Mouse (Mus musculus) liver, embryonic 11.5 days (tissue): ENCODE data around the gene Cacnb1. TPM values are rescaled to one million over a fixed set of nuclear protein-coding genes. Genes with fewer than 3 reads are reported as not detected.

ENCODE experiments used
- ATAC-seq: fragments of 200-750 bp; cut with Nextera tagmentation; replicated peaks from 2 replicates; pipeline ENCODE4 v1.8.0; 2017; ENCODE audit warnings: moderate number of reproducible peaks, mild to moderate bottlenecking, moderate TSS enrichment, moderate library complexity; ENCODE audit not compliant: low FRiP score
- DNase-seq: peaks from one replicate; pipeline ENCODE4 v3.0.0-alpha.2; 2017; ENCODE audit warnings: low spot score
- H3K27ac ChIP-seq: fragments of 300-500 bp; sonication (generic); 2 replicates; pipeline ENCODE4 v1.5.1; 2014; ENCODE audit warnings: mild to moderate bottlenecking, low read depth, low read length, control low read depth
- H3K27me3 ChIP-seq: fragments of 300-500 bp; sonication (generic); replicated peaks from 2 replicates; pipeline ENCODE4 v1.6.1; 2014; ENCODE audit warnings: low read length, mixed read lengths; ENCODE audit not compliant: control insufficient read depth, insufficient read depth
- H3K36me3 ChIP-seq: fragments of 300-500 bp; sonication (generic); 2 replicates; pipeline ENCODE4 v1.6.1; 2014; ENCODE audit warnings: mild to moderate bottlenecking, low read length, moderate library complexity, mixed read lengths; ENCODE audit not compliant: control insufficient read depth, insufficient read depth
- H3K4me1 ChIP-seq: fragments of 300-500 bp; sonication (generic); replicated peaks from 2 replicates; pipeline ENCODE4 v1.6.1; 2014; ENCODE audit warnings: low read length, mixed read lengths; ENCODE audit not compliant: control insufficient read depth, insufficient read depth
- H3K4me2 ChIP-seq: fragments of 300-500 bp; sonication (generic); 2 replicates; pipeline ENCODE4 v1.6.1; 2014; ENCODE audit warnings: mild to moderate bottlenecking, control low read depth, moderate library complexity
- H3K4me3 ChIP-seq: fragments of 300-500 bp; sonication (generic); 2 replicates; pipeline ENCODE4 v1.5.1; 2014; ENCODE audit warnings: low read depth, low read length, control low read depth
- H3K9ac ChIP-seq: fragments of 300-500 bp; sonication (generic); 2 replicates; pipeline ENCODE4 v1.6.1; 2014; ENCODE audit warnings: low read depth, low read length, control low read depth
- H3K9me3 ChIP-seq: fragments of 300-500 bp; sonication (generic); 2 replicates; pipeline ENCODE4 v1.6.1; 2016; ENCODE audit warnings: low read length, inconsistent platforms, mixed read lengths; ENCODE audit not compliant: control insufficient read depth
- WGBS: fragments of 180-500 bp; shearing (Covaris S2); extraction: QIAGEN DNeasy Blood & Tissue Kit; methylation state at CpG from one replicate; pipeline ENCODE4 v1.1.7; 2014; 5-methylcytosine and 5-hydroxymethylcytosine counted together
- polyA plus RNA-seq: library from polyadenylated mRNA; unstranded; fragments of >200 nt; fragmentation: Nextera tagmentation; extraction: Ambion mirVana; gene quantifications from 2 replicates; pipeline ENCODE4 v1.2.1, GENCODE M21; 2014

Gene Cacnb1
- polyA plus RNA-seq, 1 experiment from 2014 or later = 2.2 TPM

DNA sequence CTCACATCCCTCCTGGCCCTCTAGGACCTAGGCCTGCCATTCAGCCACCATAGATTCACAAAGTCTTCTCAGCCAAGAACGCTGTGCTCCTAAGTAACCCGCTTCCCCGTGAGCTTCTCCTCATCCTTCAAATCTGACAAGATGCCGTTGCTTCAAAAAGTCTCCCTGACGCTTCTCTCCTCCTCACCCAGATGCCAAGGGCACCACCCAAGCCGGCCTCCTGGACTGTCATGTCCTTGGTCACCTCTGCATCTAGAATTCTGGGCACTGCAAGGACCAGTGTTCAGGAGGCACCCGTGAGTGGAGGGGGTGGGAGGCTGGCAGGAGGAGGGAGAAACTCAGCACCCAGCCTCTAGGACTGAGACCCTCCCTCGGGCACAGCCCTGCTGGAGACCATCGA lies 40.1 kb downstream of the Cacnb1 start:
- 80% methylated on average over 9 of the region's 9 CpGs for WGBS
- H3K4me2 ChIP-seq = no peak overlapping the region
- H3K4me3 ChIP-seq = no peak overlapping the region
- H3K4me1 ChIP-seq = peaks cover 8% of the 10 kb centered on the region
- no peak for DNase-seq
- ATAC-seq = no peak
- H3K27me3 ChIP-seq = peaks cover 45% of the 10 kb centered on the region
- no peak overlapping the region for H3K9ac ChIP-seq
- H3K9me3 ChIP-seq = no peaks in the 10 kb centered on the region
- H3K36me3 ChIP-seq = no peaks in the 10 kb centered on the region
- no peak overlapping the region for H3K27ac ChIP-seq

GRCm38 (mm10) chr11:97980531-97980966 lies 42.3 kb downstream of the Cacnb1 start:
- ATAC-seq (no peak), DNase-seq (no peak)
- WGBS = 58% methylated on average over 9 of the region's 9 CpGs
- no peak overlapping the region for H3K27ac ChIP-seq
- H3K4me2 ChIP-seq = no peak overlapping the region
- no peaks in the 10 kb centered on the region for H3K9me3 ChIP-seq
- H3K4me1 ChIP-seq = no peaks in the 10 kb centered on the region; the same call in 1 of the 2 replicates
- H3K27me3 ChIP-seq = peaks cover 28% of the 10 kb centered on the region
- no peak overlapping the region for H3K4me3 ChIP-seq
- H3K36me3 ChIP-seq = no peaks in the 10 kb centered on the region
- H3K9ac ChIP-seq = no peak overlapping the region

DNA sequence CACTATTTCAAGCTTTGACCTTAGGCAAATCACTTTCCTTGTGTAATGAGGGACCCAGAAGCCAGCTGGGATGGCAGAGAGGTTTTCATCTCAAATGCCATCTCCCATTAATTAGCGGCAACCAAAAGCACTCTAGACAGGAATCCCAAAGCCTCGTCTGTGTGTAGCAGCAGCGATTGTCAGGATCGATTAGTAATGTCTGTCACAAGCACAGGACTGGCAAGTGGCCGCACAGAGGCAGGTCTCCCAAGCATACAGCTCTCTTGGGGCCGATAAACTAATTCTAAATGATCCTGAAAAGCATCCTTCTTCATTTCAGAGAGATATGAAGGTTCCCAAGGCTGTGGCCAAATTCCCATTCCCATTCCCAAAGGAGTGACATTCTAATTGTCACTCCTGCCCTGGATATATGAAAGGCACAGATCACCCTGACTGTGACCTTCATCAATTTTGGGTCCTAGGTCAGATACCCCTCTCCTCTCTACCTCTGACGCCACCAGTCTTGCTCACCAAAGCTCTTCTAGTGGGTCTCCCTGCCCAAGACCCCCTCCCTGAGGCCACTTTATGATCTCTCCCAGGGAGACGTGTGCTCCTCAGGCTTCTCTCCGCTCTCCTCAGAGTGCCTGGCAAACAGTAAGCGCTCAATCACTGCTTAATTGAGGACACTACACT lies 42.9 kb downstream of the Cacnb1 start:
- H3K27me3 ChIP-seq = peaks cover 22% of the 10 kb centered on the region
- 63% methylated on average over 10 of the region's 10 CpGs for WGBS
- ATAC-seq (no peak), DNase-seq (no peak)
- H3K4me2 ChIP-seq = no peak overlapping the region
- H3K9ac ChIP-seq = no peak overlapping the region
- no peak overlapping the region for H3K27ac ChIP-seq
- H3K36me3 ChIP-seq = no peaks in the 10 kb centered on the region
- H3K4me1 ChIP-seq = no peaks in the 10 kb centered on the region
- H3K9me3 ChIP-seq = no peaks in the 10 kb centered on the region
- no peak overlapping the region for H3K4me3 ChIP-seq

DNA sequence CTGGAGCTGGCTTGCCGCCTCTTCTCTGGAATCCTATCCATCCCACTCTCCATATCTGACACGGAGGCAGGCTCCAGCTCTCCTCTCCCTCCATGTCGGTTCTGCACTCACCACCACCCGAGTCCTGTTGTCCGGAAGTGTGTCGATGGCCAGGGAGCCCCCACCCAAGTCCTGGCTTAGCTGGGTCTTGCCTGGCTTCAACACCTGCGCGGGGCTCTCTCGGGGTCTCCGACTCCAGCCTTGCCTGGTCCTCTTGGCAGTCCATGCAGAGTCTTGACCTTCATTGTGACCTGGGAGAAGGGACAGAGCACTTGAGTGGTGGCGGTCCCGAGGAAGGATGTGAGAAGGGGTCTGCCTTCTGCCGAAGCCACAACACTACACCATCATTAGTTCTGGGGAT lies 44.4 kb downstream of the Cacnb1 start:
- H3K27me3 ChIP-seq = peaks cover 9% of the 10 kb centered on the region
- WGBS = 80% methylated on average over 13 of the region's 13 CpGs
- ATAC-seq = no peak

DNA sequence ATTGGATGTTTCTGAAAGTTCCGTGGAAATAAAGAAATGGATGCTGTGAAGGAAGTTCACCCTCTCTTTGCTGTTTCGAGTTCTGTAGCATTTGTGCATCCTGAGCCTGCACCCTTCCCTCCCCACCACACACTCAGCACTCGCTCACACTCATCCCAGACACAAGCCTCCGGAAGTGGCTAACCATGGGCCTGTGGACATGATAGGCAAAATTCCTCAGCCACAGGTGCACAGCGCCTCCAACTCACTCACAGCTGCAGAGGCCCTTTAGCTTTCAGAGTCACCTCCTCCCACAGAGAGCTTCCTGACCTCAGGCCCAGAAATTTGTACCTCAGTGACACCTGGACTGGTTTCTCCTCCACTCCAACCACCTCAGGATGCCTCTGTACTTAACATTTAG lies 45.0 kb downstream of the Cacnb1 start:
- H3K4me3 ChIP-seq = no peak overlapping the region
- H3K27me3 ChIP-seq = peaks cover 7% of the 10 kb centered on the region
- WGBS = 63% methylated on average over 5 of the region's 5 CpGs
- no peak overlapping the region for H3K9ac ChIP-seq
- H3K4me2 ChIP-seq = no peak overlapping the region
- no peak for DNase-seq
- no peaks in the 10 kb centered on the region for H3K4me1 ChIP-seq
- H3K9me3 ChIP-seq = no peaks in the 10 kb centered on the region
- H3K27ac ChIP-seq = no peak overlapping the region
- no peaks in the 10 kb centered on the region for H3K36me3 ChIP-seq
- ATAC-seq = no peak

More for the DNA sequence above, 44.4 kb downstream of the Cacnb1 start:
- Histone ChIP-seq H3K4me2 (no peak overlapping the region), H3K36me3 (no peaks in the 10 kb centered on the region), H3K4me1 (no peaks in the 10 kb centered on the region), H3K9ac (no peak overlapping the region), H3K4me3 (no peak overlapping the region), H3K9me3 (no peaks in the 10 kb centered on the region), H3K27ac (no peak overlapping the region)
- DNase-seq = no peak

- Histone ChIP-seq H3K4me3 (no peak overlapping the region), H3K9ac (no peak overlapping the region), H3K4me2 (no peak overlapping the region), H3K27ac (no peak overlapping the region), H3K27me3 (0 out of 2 replicates have a peak, but pooled peaks cover 2% of the 10 kb centered on the region), H3K36me3 (no peaks in the 10 kb centered on the region), H3K9me3 (no peaks in the 10 kb centered on the region), H3K4me1 (no peaks in the 10 kb centered on the region)
- DNase-seq = no peak
- no peak for ATAC-seq
- 73% methylated on average over 5 of the region's 5 CpGs for WGBS
Measured at GRCm38 (mm10) chr11:97974746-97975145, 48.1 kb downstream of the Cacnb1 start.

DNA sequence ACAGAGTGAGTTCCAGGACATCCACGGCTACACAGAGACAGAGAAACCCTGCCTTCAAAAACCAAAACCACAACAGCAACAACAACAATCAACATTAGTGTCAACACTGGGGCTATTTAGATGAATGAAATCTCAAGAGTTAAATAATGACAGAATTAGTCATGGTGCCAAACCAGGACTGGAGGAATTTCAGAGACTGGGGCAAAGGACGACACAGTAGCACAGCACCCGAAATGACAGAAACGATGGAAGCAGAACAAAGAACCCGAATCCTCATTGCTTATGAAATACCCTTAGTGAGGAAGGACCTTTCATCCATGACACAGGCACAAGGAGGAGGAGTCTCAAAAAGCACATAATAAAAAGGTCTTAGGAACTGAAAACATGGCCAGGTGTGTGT lies 48.7 kb downstream of the Cacnb1 start:
- no peak overlapping the region for H3K4me3 ChIP-seq
- no peak overlapping the region for H3K9ac ChIP-seq
- H3K36me3 ChIP-seq = no peaks in the 10 kb centered on the region
- 96% methylated on average over 5 of the region's 5 CpGs for WGBS
- 0 out of 2 replicates have a peak, but pooled peaks cover 2% of the 10 kb centered on the region for H3K27me3 ChIP-seq
- DNase-seq (no peak), ATAC-seq (no peak)
- no peak overlapping the region for H3K27ac ChIP-seq
- H3K4me1 ChIP-seq = no peaks in the 10 kb centered on the region
- no peak overlapping the region for H3K4me2 ChIP-seq
- no peaks in the 10 kb centered on the region for H3K9me3 ChIP-seq

GRCm38 (mm10) chr11:97972434-97972833 lies 50.4 kb downstream of the Cacnb1 start:
- WGBS = 59% methylated on average over 2 of the region's 2 CpGs
- DNase-seq (no peak), ATAC-seq (no peak)
- H3K4me2 ChIP-seq = no peak overlapping the region
- no peaks in the 10 kb centered on the region for H3K9me3 ChIP-seq
- H3K4me3 ChIP-seq = no peak overlapping the region
- H3K27me3 ChIP-seq = no peaks in the 10 kb centered on the region; the same call in 1 of the 2 replicates
- no peaks in the 10 kb centered on the region for H3K36me3 ChIP-seq
- no peaks in the 10 kb centered on the region for H3K4me1 ChIP-seq
- H3K27ac ChIP-seq = no peak overlapping the region
- H3K9ac ChIP-seq = no peak overlapping the region

DNA sequence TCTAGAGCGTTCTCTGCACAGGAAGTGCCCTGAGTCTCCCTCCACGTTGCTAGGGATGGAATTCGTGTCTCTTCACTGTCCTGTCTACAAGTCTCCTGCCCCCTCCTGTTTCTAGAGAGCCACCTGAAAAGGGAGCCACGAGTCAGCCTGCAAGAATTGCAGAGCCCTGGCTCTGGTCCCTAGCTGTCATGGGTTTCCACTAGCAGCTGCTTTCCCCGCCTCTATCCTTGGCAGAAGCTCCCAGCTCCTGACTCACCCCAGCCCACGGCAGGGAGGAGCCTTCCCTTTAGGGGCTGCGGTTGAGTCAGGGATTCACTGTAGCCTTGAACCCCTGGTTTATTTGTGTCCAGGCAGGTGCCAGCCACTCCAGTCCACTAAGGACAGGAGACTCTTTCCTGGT lies 51.6 kb downstream of the Cacnb1 start:
- ATAC-seq = no peak
- 32% methylated on average over 7 of the region's 7 CpGs for WGBS
- no peaks in the 10 kb centered on the region for H3K9me3 ChIP-seq
- H3K4me3 ChIP-seq = no peak overlapping the region
- H3K4me1 ChIP-seq = no peaks in the 10 kb centered on the region
- H3K36me3 ChIP-seq = no peaks in the 10 kb centered on the region
- no peak overlapping the region for H3K4me2 ChIP-seq
- no peaks in the 10 kb centered on the region; the same call in 1 of the 2 replicates for H3K27me3 ChIP-seq
- DNase-seq = no peak
- no peak overlapping the region for H3K9ac ChIP-seq
- H3K27ac ChIP-seq = no peak overlapping the region
